Mouse (Mus musculus) layer of hippocampus, adult 8-10 months (tissue): ENCODE results near the gene Ankrd44. TPM values are rescaled to one million over a fixed set of nuclear protein-coding genes. Genes with fewer than 3 reads are reported as not detected.

Experiments used
- DNase-seq, 2 experiments: peaks; one replicate each; pipeline ENCODE4 v3.0.0; 2022; ENCODE audit warnings: low spot score in 2 of 2
- total RNA-seq, 4 experiments: library from RNA; stranded (reverse); gene quantifications; 2 replicates each; pipeline ENCODE4 v1.2.4; 2022

The Ankrd44 gene
- total RNA-seq, 4 experiments from 2014 or later, result 11.5 to 27.2 (median 18.7) TPM

GRCm38 (mm10) chr1:54815206-54815855, 110.9 kb downstream of the Ankrd44 start:
- no peak for DNase-seq

GRCm38 (mm10) chr1:54809811-54810549, 116.2 kb downstream of the Ankrd44 start:
- DNase-seq, result no peak

GRCm38 (mm10) chr1:54809098-54809490, 117.1 kb downstream of the Ankrd44 start:
- DNase-seq, result no peak

GRCm38 (mm10) chr1:54808401-54809097, 117.6 kb downstream of the Ankrd44 start:
- no peak for DNase-seq

GRCm38 (mm10) chr1:54807832-54808231, 118.4 kb downstream of the Ankrd44 start:
- no peak for DNase-seq

GRCm38 (mm10) chr1:54806116-54806850, 119.9 kb downstream of the Ankrd44 start:
- DNase-seq, result no peak

GRCm38 (mm10) chr1:54804406-54804805, 121.8 kb downstream of the Ankrd44 start:
- DNase-seq, result no peak

- DNase-seq, result no peak
Observed at GRCm38 (mm10) chr1:54802703-54803102, 123.5 kb downstream of the Ankrd44 start.

- DNase-seq, result no peak
Observed at GRCm38 (mm10) chr1:54801256-54801655, 124.9 kb downstream of the Ankrd44 start.

GRCm38 (mm10) chr1:54799421-54799820, 126.8 kb downstream of the Ankrd44 start:
- DNase-seq, result no peak

GRCm38 (mm10) chr1:54798415-54798814, 127.8 kb downstream of the Ankrd44 start:
- DNase-seq, result no peak

GRCm38 (mm10) chr1:54794709-54795108, 131.5 kb downstream of the Ankrd44 start:
- DNase-seq, result no peak

GRCm38 (mm10) chr1:54791406-54791805, 134.8 kb downstream of the Ankrd44 start:
- DNase-seq, result no peak

GRCm38 (mm10) chr1:54789327-54789960, 136.7 kb downstream of the Ankrd44 start:
- DNase-seq, result no peak

GRCm38 (mm10) chr1:54788337-54788736, 137.8 kb downstream of the Ankrd44 start:
- no peak for DNase-seq

GRCm38 (mm10) chr1:54778151-54778550, 148.0 kb downstream of the Ankrd44 start:
- no peak for DNase-seq

- DNase-seq, result no peak
Observed at GRCm38 (mm10) chr1:54777104-54777503, 149.1 kb downstream of the Ankrd44 start.

- DNase-seq, result no peak
Observed at GRCm38 (mm10) chr1:54776116-54776515, 150.1 kb downstream of the Ankrd44 start.

GRCm38 (mm10) chr1:54772843-54773242, 153.3 kb downstream of the Ankrd44 start:
- no peak for DNase-seq

- no peak for DNase-seq
Observed at GRCm38 (mm10) chr1:54771471-54771870, 154.7 kb downstream of the Ankrd44 start.

GRCm38 (mm10) chr1:54767221-54767620, 159.0 kb downstream of the Ankrd44 start:
- no peak for DNase-seq
